Mouse (Mus musculus) heart, postnatal 0 days (tissue): ENCODE data around the gene Kazn. TPM values are rescaled to one million over a fixed set of nuclear protein-coding genes. Genes with fewer than 3 reads are reported as not detected.
A peak's percentile ranks its signal among the peaks of the same experiment; 100 is the strongest.

Experiments used
- ATAC-seq: fragments of 200-750 bp; cut with Nextera tagmentation; 2 replicates; pipeline ENCODE4 v1.8.0; 2017; ENCODE audit warnings: low read depth, moderate number of reproducible peaks, moderate library complexity; ENCODE audit not compliant: insufficient read depth
- DNase-seq: peaks from one replicate; pipeline ENCODE4 v3.0.0-alpha.2; 2016; ENCODE audit warnings: low spot score
- H3K27ac ChIP-seq: fragments of 300-500 bp; sonication (generic); 2 replicates; pipeline ENCODE4 v1.5.1; 2014; ENCODE audit warnings: low read depth, mild to moderate bottlenecking
- H3K27me3 ChIP-seq: fragments of 300-500 bp; sonication (generic); 2 replicates; pipeline ENCODE4 v1.6.1; 2014; ENCODE audit warnings: low read length, mixed read lengths; ENCODE audit not compliant: control insufficient read depth, insufficient read depth
- H3K36me3 ChIP-seq: fragments of 300-500 bp; sonication (generic); replicated peaks from 2 replicates; pipeline ENCODE4 v1.6.1; 2014; ENCODE audit warnings: low read length, mixed read lengths; ENCODE audit not compliant: control insufficient read depth, insufficient read depth
- H3K4me1 ChIP-seq: fragments of 300-500 bp; sonication (generic); 2 replicates; pipeline ENCODE4 v1.6.1; 2014; ENCODE audit warnings: antibody characterized with exemption; ENCODE audit not compliant: control insufficient read depth, insufficient read depth
- H3K4me2 ChIP-seq: fragments of 300-500 bp; sonication (generic); 2 replicates; pipeline ENCODE4 v1.6.1; 2014; ENCODE audit warnings: low read depth, mild to moderate bottlenecking, low read length, moderate library complexity
- H3K4me3 ChIP-seq: fragments of 300-500 bp; sonication (generic); 2 replicates; pipeline ENCODE4 v1.5.1; 2014; ENCODE audit warnings: low read depth, low read length
- H3K9ac ChIP-seq: fragments of 300-500 bp; sonication (generic); replicated peaks from 2 replicates; pipeline ENCODE4 v1.6.1; 2014; ENCODE audit warnings: low read depth, low read length, mixed read lengths
- H3K9me3 ChIP-seq: fragments of 300-500 bp; sonication (generic); replicated peaks from 2 replicates; pipeline ENCODE4 v1.6.1; 2016; ENCODE audit warnings: low read length; ENCODE audit not compliant: control insufficient read depth
- CTCF ChIP-seq: IDR thresholded peaks from 2 replicates; pipeline ENCODE4 v1.5.1; 2016; ENCODE audit warnings: antibody characterized with exemption, control low read depth, low read depth
- EP300 ChIP-seq: IDR thresholded peaks from 2 replicates; pipeline ENCODE4 v1.6.1; 2016; ENCODE audit warnings: antibody characterized with exemption, low read depth
- WGBS: fragments of 180-500 bp; shearing (Covaris S2); extraction: QIAGEN DNeasy Blood & Tissue Kit; methylation state at CpG from one replicate; pipeline ENCODE4 v1.1.7; 2014; 5-methylcytosine and 5-hydroxymethylcytosine counted together
- polyA plus RNA-seq: library from polyadenylated mRNA; unstranded; fragments of >200 nt; fragmentation: Nextera tagmentation; extraction: Ambion mirVana; gene quantifications from 2 replicates; pipeline ENCODE4 v1.2.1, GENCODE M21; 2015
- total RNA-seq: library from RNA; depleted of rRNA; stranded (reverse); fragments of >200 nt; gene quantifications from 2 replicates; pipeline ENCODE4 v1.2.3, GENCODE M21; 2014; ENCODE audit warnings: low replicate concordance

The Kazn gene
- total and polyA plus RNA-seq, 2 experiments from 2014 or later = 2.5 to 19.9 TPM

- H3K4me1 ChIP-seq = peaks cover 33% of the 10 kb centered on the region
- TF ChIP-seq EP300 (no peak), CTCF (no peak)
Observed at GRCm38 (mm10) chr4:142059841-142060193, 179.4 kb downstream of the Kazn start.

DNA sequence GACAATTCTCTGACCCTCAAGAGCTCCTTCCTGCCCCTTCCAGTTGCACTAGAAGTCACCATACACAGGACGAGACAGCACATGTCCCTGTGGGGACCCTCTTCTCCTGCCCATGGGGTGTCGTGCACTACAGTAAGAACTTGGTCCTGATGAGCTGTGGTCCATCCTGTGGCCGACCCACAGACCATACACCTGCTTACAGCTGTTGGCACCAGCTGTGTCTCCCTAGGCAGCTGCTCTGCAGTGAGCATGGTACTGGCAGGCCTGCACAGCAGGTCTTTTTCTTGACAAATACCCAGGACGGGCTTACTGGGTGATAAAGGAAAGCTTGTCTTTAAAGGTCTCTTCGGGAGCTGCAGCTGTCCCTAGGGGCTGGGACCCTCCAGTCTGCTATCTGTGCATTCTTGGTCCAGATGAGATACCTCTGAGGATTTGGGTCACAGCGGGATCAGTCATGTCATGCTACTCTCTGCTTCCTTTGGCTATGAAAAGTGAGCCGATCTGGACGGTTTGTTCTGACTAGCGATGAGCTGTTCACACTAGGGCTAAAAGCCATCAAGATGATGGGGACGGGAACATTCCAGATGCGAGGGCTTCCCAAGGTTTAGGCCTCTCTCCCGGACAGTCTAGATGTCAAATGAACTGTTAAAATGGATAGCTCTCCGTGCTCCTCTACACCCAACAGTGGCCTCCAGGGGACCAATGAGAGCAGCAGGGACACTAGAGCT, 179.9 kb downstream of the Kazn start:
- DNase-seq (no peak), ATAC-seq (no peak)
- Histone ChIP-seq H3K4me3 (no peak overlapping the region), H3K9ac (no peak overlapping the region), H3K4me1 (peaks cover 38% of the 10 kb centered on the region), H3K27me3 (no peaks in the 10 kb centered on the region), H3K9me3 (no peaks in the 10 kb centered on the region), H3K4me2 (no peak overlapping the region), H3K27ac (no peak overlapping the region), H3K36me3 (no peaks in the 10 kb centered on the region)
- WGBS = 64% methylated on average over 13 of the region's 13 CpGs
- TF ChIP-seq EP300 (no peak), CTCF (no peak)

More at GRCm38 (mm10) chr4:142059841-142060193, 179.4 kb downstream of the Kazn start:
- Histone ChIP-seq H3K9me3 (no peaks in the 10 kb centered on the region), H3K9ac (no peak overlapping the region), H3K27ac (no peak overlapping the region), H3K4me3 (no peak overlapping the region), H3K27me3 (no peaks in the 10 kb centered on the region), H3K4me2 (no peak overlapping the region), H3K36me3 (no peaks in the 10 kb centered on the region)
- ATAC-seq (no peak), DNase-seq (no peak)
- WGBS = 84% methylated on average over 8 of the region's 8 CpGs

GRCm38 (mm10) chr4:142057529-142058216, 181.5 kb downstream of the Kazn start:
- TF ChIP-seq CTCF (no peak), EP300 (peak; percentile 82; the same call in 1 of the 2 replicates)

GRCm38 (mm10) chr4:142055600-142055999, 183.6 kb downstream of the Kazn start:
- no peak for TF ChIP-seq CTCF
- no peak for TF ChIP-seq EP300
- Histone ChIP-seq H3K36me3 (no peaks in the 10 kb centered on the region), H3K4me2 (no peak overlapping the region), H3K4me1 (peaks cover 41% of the 10 kb centered on the region), H3K27me3 (no peaks in the 10 kb centered on the region), H3K9ac (no peak overlapping the region), H3K9me3 (no peaks in the 10 kb centered on the region), H3K27ac (no peak overlapping the region), H3K4me3 (no peak overlapping the region)
- 72% methylated on average over 8 of the region's 8 CpGs for WGBS
- DNase-seq (no peak), ATAC-seq (no peak)

More at GRCm38 (mm10) chr4:142057529-142058216, 181.5 kb downstream of the Kazn start:
- DNase-seq (peak; percentile 77), ATAC-seq (peak; percentile 85)
- Histone ChIP-seq H3K9ac (no peak overlapping the region), H3K27ac (peak overlapping the region; percentile 69), H3K4me3 (no peak overlapping the region), H3K4me1 (peaks cover 54% of the 10 kb centered on the region), H3K27me3 (no peaks in the 10 kb centered on the region), H3K36me3 (no peaks in the 10 kb centered on the region), H3K4me2 (no peak overlapping the region), H3K9me3 (no peaks in the 10 kb centered on the region)
- 57% methylated on average over 22 of the region's 22 CpGs for WGBS

GRCm38 (mm10) chr4:142054580-142054979, 184.6 kb downstream of the Kazn start:
- H3K36me3 ChIP-seq = no peaks in the 10 kb centered on the region

More at GRCm38 (mm10) chr4:142054580-142054979, 184.6 kb downstream of the Kazn start:
- peak overlapping the region; percentile 81; the same call in 1 of the 2 replicates for H3K27ac ChIP-seq
- TF ChIP-seq CTCF = no peak
- no peak for TF ChIP-seq EP300
- no peak overlapping the region for H3K4me2 ChIP-seq
- H3K4me3 ChIP-seq = no peak overlapping the region
- DNase-seq (no peak), ATAC-seq (no peak)
- no peak overlapping the region for H3K9ac ChIP-seq
- no peaks in the 10 kb centered on the region for H3K27me3 ChIP-seq
- peaks cover 35% of the 10 kb centered on the region for H3K4me1 ChIP-seq
- WGBS = 79% methylated on average over 11 of the region's 11 CpGs
- no peaks in the 10 kb centered on the region for H3K9me3 ChIP-seq
